Mouse (Mus musculus): ENCODE measurements around the gene Szt2. TPM values are rescaled to one million over a fixed set of nuclear protein-coding genes. Genes with fewer than 3 reads are reported as not detected.

The Szt2 gene
- polyA plus RNA-seq, 1 experiment: 14.0 TPM

DNA sequence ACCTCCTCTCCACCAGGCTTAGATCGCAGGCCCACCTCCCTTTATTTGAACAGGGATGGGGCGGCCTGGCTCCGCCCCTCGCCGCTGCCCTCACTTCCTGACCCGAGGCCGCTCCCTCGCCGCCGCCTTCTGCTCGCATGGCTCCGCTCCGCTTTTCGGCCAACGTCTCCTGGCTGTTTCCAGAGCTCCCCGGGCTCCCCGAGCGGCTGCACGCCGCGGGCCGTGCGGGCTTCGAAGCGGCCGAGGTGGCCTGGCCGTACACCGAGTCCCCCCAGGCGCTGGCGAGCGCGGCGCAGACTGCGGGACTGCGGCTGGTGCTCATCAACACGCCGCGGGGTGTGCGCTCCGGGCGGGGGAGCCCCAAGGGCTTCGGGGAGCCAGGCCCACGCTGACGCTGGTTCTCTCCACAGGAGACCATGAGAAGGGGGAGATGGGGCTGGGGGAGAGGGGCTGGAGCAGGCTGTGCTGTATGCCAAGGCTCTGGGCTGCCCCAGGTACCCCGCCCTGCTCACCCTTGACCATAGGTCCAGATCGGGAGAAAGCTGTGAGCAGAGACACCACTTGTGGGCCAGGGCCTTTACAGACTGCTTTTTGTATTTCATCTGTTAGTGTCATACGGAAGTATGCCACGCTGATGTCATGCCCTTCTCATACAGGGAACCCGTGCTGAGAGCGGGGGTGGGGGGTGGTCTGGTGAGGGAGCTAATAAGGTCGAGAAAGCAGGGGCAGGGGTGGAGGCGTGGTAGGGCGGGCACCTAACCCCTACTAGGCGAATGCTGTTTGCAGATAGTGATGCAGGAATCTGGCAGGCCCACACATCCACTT, 49.0 kb downstream of the Szt2 start:
- peak overlapping the region; percentile 62 for H3K4me3 ChIP-seq (ENCODE audit: insufficient read depth, low read length)
- H3K4me1 ChIP-seq (ENCODE audit: control insufficient read depth, insufficient read depth, low read length): no peaks in the 10 kb centered on the region
- H3K27ac ChIP-seq (ENCODE audit: insufficient read depth, low read length): no peak overlapping the region; the same call in 1 of the 2 replicates
- TF ChIP-seq POLR2A (IDR thresholded peaks at IDR 0.05; ENCODE audit: low read depth, low read length) (peak; percentile 80), CTCF (IDR thresholded peaks at IDR 0.05; ENCODE audit: borderline replicate concordance, insufficient read depth, low read length) (no peak)

DNA sequence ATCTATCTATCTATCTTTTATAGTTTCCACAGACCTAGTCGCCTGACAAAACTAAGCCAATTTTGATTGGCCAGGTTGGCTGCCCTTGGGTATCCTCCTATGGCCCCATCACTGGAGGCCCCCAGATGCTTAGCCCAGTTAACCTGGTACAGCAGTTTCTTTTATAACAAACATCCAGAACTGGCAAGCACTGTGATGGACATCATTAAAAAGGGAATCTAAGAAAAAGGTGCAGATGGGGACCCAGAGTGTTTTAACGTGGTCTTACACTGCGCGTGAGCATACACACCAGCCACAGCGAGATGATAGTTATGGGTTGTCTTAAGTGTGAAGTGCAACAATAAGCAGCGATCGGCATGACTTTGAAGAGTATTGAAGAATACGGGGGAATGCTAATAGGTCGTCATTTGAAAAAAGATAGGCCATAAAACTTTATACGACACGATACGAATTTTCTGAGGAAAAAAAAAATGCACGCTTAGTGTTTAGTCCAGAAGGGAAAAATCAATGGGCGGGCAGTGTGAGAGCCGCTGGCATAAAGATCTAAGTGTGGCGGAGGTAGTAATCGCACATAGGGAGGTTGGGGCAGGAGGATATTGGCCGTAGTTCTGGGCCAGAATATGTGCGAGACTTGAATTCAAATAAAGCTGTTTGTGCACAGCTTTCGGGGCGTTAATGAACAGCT, 49.7 kb downstream of the Szt2 start:
- H3K4me3 ChIP-seq (ENCODE audit: insufficient read depth, low read length): peak overlapping the region; percentile 62
- no peak overlapping the region for H3K27ac ChIP-seq (ENCODE audit: insufficient read depth, low read length)
- H3K4me1 ChIP-seq (ENCODE audit: control insufficient read depth, insufficient read depth, low read length): no peaks in the 10 kb centered on the region
- TF ChIP-seq POLR2A (IDR thresholded peaks at IDR 0.05; ENCODE audit: low read depth, low read length) (no peak; the same call in 1 of the 2 replicates), CTCF (IDR thresholded peaks at IDR 0.05; ENCODE audit: borderline replicate concordance, insufficient read depth, low read length) (no peak)

DNA sequence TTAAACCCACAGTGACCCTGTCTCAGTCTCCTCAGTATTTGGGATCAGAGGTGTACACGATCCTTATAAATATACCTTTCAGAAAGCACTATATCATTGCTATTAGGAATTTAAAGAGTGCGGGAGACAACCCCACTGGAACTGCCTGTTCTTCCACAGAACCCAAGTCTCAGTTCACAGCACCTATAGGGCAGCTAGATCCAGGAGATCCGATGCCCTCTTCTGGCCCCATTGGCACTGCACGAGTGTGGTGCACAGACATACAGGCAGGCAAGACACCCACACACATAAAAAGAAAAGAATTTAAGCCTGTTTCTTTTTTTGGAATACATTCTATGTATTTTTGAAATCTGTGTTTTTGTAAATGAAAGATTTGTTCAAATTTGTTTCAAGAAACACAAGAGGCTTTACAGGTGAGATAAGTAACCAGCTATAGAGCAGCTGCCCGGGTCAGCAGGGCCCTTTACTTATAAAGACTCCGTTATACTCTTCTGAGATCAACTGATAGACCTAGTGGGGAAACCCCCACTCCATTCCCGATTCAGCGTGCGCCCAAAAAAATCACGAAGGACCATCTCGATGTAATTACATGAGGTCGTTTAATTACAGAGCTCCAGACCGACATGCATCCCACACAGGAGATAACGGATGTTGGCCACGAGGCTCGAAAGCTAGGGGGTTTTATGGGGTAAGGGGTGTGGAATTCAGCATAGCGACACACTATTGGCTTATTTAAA, 50.7 kb downstream of the Szt2 start:
- H3K4me1 ChIP-seq (ENCODE audit: control insufficient read depth, insufficient read depth, low read length): no peaks in the 10 kb centered on the region
- TF ChIP-seq CTCF (IDR thresholded peaks at IDR 0.05; ENCODE audit: borderline replicate concordance, insufficient read depth, low read length) (no peak), POLR2A (IDR thresholded peaks at IDR 0.05; ENCODE audit: low read depth, low read length) (no peak)
- no peak overlapping the region for H3K4me3 ChIP-seq (ENCODE audit: insufficient read depth, low read length)
- no peak overlapping the region for H3K27ac ChIP-seq (ENCODE audit: insufficient read depth, low read length)

DNA sequence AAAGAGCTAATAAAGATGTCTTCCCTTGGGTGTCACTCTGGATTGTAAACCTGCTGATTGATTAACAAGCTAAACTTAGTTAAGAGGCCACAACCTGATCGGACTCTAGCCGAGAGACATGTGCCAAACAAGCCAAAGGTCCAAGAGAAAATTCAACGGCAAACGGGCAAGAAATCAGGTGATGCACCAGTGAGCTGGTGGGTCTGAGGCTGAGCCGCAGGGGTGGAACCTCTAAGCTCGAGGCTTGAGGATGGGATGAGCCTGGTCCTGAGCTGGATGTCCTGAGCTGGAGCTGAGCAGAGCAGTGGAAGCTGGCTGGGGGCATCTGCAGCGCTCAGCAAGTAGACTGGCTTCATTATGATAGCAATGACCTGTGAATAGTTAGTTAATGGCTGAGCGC, 51.6 kb downstream of the Szt2 start:
- Histone ChIP-seq H3K4me1 (ENCODE audit: control insufficient read depth, insufficient read depth, low read length) (no peaks in the 10 kb centered on the region), H3K27ac (ENCODE audit: insufficient read depth, low read length) (no peak overlapping the region), H3K4me3 (ENCODE audit: insufficient read depth, low read length) (no peak overlapping the region)
- TF ChIP-seq CTCF (IDR thresholded peaks at IDR 0.05; ENCODE audit: borderline replicate concordance, insufficient read depth, low read length): no peak
- no peak for TF ChIP-seq POLR2A (IDR thresholded peaks at IDR 0.05; ENCODE audit: low read depth, low read length)

DNA sequence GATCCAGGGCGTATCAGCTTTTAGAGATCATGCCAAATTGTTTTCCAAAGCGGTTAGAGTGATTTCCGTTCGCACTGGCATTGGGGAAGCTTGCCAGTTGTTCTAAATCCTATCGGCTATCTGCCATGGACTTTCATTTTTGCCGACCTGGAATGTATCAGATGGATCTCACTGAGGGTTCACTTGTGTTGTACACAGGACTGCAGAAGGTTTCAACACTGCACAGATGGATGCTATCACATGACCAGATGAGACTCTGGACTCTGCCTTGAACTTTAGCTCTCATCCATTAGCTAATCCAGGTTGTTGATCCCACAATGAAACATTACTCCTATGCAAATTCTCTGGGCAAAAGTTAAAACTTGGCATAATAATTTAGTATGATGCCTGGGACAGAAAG, 52.3 kb downstream of the Szt2 start:
- Histone ChIP-seq H3K4me3 (ENCODE audit: insufficient read depth, low read length) (no peak overlapping the region), H3K4me1 (ENCODE audit: control insufficient read depth, insufficient read depth, low read length) (no peaks in the 10 kb centered on the region), H3K27ac (ENCODE audit: insufficient read depth, low read length) (no peak overlapping the region)
- TF ChIP-seq POLR2A (IDR thresholded peaks at IDR 0.05; ENCODE audit: low read depth, low read length) (no peak), CTCF (IDR thresholded peaks at IDR 0.05; ENCODE audit: borderline replicate concordance, insufficient read depth, low read length) (no peak)

DNA sequence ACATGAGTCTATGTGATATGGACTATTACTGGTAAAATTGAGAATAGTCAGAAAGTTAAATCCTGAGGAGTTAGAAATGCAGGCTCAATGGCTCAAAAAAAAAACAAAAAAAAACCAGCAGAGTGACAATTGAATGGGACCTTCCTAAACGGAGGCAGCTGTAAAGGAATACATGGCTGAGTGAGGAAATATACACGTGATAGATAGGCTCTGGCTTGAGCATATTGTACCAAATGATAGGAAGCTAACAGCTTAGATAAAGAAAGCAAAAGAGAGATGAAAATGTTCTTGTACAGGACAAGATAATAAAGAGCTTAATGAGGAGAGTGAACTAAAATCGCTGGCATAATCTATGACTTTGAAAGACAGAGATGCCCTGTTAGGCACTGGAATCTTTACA, 54.8 kb downstream of the Szt2 start:
- TF ChIP-seq POLR2A (IDR thresholded peaks at IDR 0.05; ENCODE audit: low read depth, low read length) (no peak), CTCF (IDR thresholded peaks at IDR 0.05; ENCODE audit: borderline replicate concordance, insufficient read depth, low read length) (no peak)
- Histone ChIP-seq H3K4me1 (ENCODE audit: control insufficient read depth, insufficient read depth, low read length) (no peaks in the 10 kb centered on the region), H3K4me3 (ENCODE audit: insufficient read depth, low read length) (no peak overlapping the region), H3K27ac (ENCODE audit: insufficient read depth, low read length) (no peak overlapping the region)

DNA sequence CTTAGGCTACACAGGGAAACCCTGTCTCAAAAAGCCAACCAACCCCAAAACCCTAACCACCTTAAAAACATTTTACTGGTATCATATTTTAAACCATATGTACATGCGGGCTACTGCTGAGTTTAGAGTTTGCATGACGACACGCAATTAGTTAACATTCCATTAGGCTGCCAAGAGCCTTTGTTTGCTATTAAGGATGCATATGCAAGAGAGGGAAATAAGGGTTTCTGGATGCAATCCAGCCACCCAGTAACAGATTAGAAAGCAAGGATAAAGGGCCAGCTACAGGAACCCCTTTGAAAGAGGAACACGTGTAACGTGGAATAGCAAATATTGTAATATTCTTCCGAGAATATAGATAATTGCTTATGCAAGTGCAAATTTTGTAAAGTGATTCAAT, 55.4 kb downstream of the Szt2 start:
- Histone ChIP-seq H3K4me1 (ENCODE audit: control insufficient read depth, insufficient read depth, low read length) (no peaks in the 10 kb centered on the region), H3K4me3 (ENCODE audit: insufficient read depth, low read length) (no peak overlapping the region), H3K27ac (ENCODE audit: insufficient read depth, low read length) (no peak overlapping the region)
- TF ChIP-seq CTCF (IDR thresholded peaks at IDR 0.05; ENCODE audit: borderline replicate concordance, insufficient read depth, low read length): no peak
- TF ChIP-seq POLR2A (IDR thresholded peaks at IDR 0.05; ENCODE audit: low read depth, low read length): no peak

DNA sequence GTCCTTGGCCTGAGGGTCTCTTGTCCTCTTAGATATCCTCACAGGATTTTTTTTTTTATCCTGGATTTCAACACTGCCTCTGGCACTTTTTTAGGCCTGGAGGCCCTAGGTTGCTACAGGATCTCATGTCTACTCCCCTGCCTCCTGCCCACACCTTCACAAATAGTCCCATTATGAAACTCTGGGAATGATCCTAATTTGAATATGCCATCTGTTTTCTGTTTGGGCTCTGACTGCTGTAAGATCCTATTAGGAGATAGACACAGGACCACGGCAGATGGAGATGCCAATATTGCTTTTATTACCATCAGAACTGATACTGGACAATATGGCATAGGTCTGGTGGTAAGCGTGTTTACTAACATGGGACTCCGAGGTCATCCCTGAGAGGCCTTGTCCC, 57.2 kb downstream of the Szt2 start:
- Histone ChIP-seq H3K27ac (ENCODE audit: insufficient read depth, low read length) (no peak overlapping the region), H3K4me3 (ENCODE audit: insufficient read depth, low read length) (no peak overlapping the region), H3K4me1 (ENCODE audit: control insufficient read depth, insufficient read depth, low read length) (no peaks in the 10 kb centered on the region)
- TF ChIP-seq CTCF (IDR thresholded peaks at IDR 0.05; ENCODE audit: borderline replicate concordance, insufficient read depth, low read length) (no peak), POLR2A (IDR thresholded peaks at IDR 0.05; ENCODE audit: low read depth, low read length) (no peak)

DNA sequence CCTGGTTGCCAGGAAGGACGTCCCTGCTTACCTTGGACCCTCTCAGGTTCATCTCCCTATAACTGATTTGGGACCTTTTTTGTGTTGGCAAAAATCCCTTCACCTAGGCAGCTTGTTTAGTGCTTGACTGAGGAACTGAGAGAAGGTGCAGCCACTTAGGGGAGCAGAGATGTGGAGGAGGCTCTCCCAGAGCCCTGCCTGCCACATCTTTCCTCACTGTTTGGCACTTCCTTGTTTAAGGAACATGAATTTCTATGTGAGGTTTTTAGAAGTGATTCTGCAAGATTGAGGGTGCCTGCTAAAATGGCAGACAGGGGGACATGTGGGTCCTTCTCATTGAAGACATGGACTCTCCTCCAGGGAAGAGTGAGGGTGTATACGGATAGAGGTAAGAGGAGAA, 58.2 kb downstream of the Szt2 start:
- TF ChIP-seq CTCF (IDR thresholded peaks at IDR 0.05; ENCODE audit: borderline replicate concordance, insufficient read depth, low read length): no peak
- no peak for TF ChIP-seq POLR2A (IDR thresholded peaks at IDR 0.05; ENCODE audit: low read depth, low read length)
- Histone ChIP-seq H3K27ac (ENCODE audit: insufficient read depth, low read length) (no peak overlapping the region), H3K4me3 (ENCODE audit: insufficient read depth, low read length) (no peak overlapping the region), H3K4me1 (ENCODE audit: control insufficient read depth, insufficient read depth, low read length) (no peaks in the 10 kb centered on the region)

Measured in embryonic fibroblast, embryonic 13.5 days (primary cell).